Mouse (Mus musculus): ENCODE data around the gene Vmn1r17. TPM values are rescaled to one million over a fixed set of nuclear protein-coding genes. Genes with fewer than 3 reads are reported as not detected.
"Not testable (repeated sequence)": the region's sequence is repeated elsewhere in the genome, so short reads cannot be mapped to it uniquely, and the experiment has no call there.

The Vmn1r17 gene
- not detected for polyA plus RNA-seq (2017; shearing (Covaris generic))

DNA sequence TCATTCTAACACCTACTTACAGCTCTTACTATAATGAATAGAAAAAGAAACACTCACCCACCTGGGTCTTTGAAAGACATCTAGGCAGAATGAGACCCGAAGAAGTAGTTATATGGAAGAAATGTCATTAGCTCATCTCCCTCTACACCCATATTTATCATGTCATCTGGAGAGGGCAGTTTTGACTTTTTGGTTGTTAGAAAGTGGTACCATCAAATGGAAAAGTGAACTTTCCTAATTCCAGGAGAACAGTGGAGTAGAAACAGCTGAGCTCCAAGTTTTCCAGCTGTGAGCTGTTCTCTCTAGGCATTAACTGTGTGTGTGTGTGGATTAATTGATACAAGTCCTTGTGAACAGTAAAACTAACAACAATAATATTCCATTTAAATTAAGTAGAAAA, at the start of gene Vmn1r17:
Gene Vmn1r17 (minus strand): TSS at position 101 of the 400 bp plus-strand sequence.
- ATAC-seq = no peak

GRCm38 (mm10) chr6:57403480-57403879, 40.0 kb upstream of the Vmn1r17 start, which contains the start of gene Vmn1r19:
Vmn1r19 (plus strand) TSS chr6:57403780.
- not testable (repeated sequence) for ATAC-seq

- ATAC-seq = no peak
These were observed 32.2 kb upstream of the Vmn1r17 start, which contains the start of gene Vmn1r18 for GRCm38 (mm10) chr6:57395683-57396082. Vmn1r18 (minus strand) TSS chr6:57395783.

- no peak for ATAC-seq
These were observed 4.0 kb upstream of the Vmn1r17 start for GRCm38 (mm10) chr6:57367496-57367895.

GRCm38 (mm10) chr6:57365866-57366265, 2.3 kb upstream of the Vmn1r17 start:
- not testable (repeated sequence) for ATAC-seq

- no peak for ATAC-seq
These were observed 6.7 kb downstream of the Vmn1r17 start for GRCm38 (mm10) chr6:57356864-57357263.

DNA sequence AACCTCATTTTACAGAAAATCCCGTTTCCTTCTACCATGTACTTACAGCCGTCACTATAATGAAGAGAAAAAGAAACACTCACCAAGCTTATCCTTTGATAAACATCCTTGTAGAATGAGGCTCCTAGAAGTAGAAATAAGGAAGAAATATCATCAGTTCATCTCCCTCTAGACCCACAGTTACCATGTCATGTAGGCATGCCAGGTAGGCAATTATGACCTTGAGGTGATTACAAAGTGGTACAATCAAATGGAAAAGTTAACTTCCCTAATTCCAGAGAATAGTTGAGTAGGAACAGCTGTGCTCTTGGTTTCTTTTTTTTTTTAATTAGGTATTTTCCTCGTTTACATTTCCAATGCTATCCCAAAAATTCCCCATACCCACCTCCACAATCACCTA, 34.1 kb downstream of the Vmn1r17 start, which contains the start of gene Vmn1r16:
Gene Vmn1r16 (minus strand): TSS at position 101 of the 400 bp plus-strand sequence.
- no peak for ATAC-seq

- ATAC-seq = no peak
These were observed 37.4 kb downstream of the Vmn1r17 start for GRCm38 (mm10) chr6:57326176-57326575.

Other genes starting within 250 kb of the Vmn1r17 start
- gene Vmn1r11, start 230.3 kb downstream of the Vmn1r17 start, polyA plus RNA-seq (2017; shearing (Covaris generic)) = not detected
- gene Vmn1r12, start 206.8 kb downstream of the Vmn1r17 start, polyA plus RNA-seq (2017; shearing (Covaris generic)) = not detected
- 1 to 10 TPM in 1 of 3 experiments, under 1 TPM in 1, not detected in 1; 0.55 to 1.5 TPM for gene Vmn1r13, start 160.4 kb downstream of the Vmn1r17 start, polyA plus RNA-seq (2017; shearing (Covaris generic))
- gene Vmn1r14, start 132.0 kb downstream of the Vmn1r17 start, polyA plus RNA-seq (2017; shearing (Covaris generic)) = under 1 TPM in 1 of 3 experiments, not detected in 2; 0.08 TPM
- gene Vmn1r15, start 105.8 kb downstream of the Vmn1r17 start, polyA plus RNA-seq (2017; shearing (Covaris generic)) = under 1 TPM in 1 of 3 experiments, not detected in 2; 0.21 TPM
- not detected for gene Vmn1r16, start 34.2 kb downstream of the Vmn1r17 start, polyA plus RNA-seq (2017; shearing (Covaris generic))
- gene Vmn1r18, start 32.1 kb upstream of the Vmn1r17 start, polyA plus RNA-seq (2017; shearing (Covaris generic)) = not detected
- not detected for gene Vmn1r19, start 40.1 kb upstream of the Vmn1r17 start, polyA plus RNA-seq (2017; shearing (Covaris generic))
- gene Vmn1r20, start 65.2 kb upstream of the Vmn1r17 start, polyA plus RNA-seq (2017; shearing (Covaris generic)) = not detected
- 10 to 100 TPM; 12.9 to 22.8 (median 20.5) TPM for gene Ppm1k, start 171.7 kb upstream of the Vmn1r17 start, polyA plus RNA-seq (2017; shearing (Covaris generic))
- 10 to 100 TPM; 18.3 to 35.1 (median 24.0) TPM for gene Herc6, start 217.3 kb upstream of the Vmn1r17 start, polyA plus RNA-seq (2017; shearing (Covaris generic))